Mouse (Mus musculus) limb, embryonic 14.5 days (tissue): Measurements from ENCODE around the gene Plekha1. TPM values are rescaled to one million over a fixed set of nuclear protein-coding genes. Genes with fewer than 3 reads are reported as not detected.

Source experiments
- ATAC-seq: fragments of 200-750 bp; cut with Nextera tagmentation; 2 replicates; pipeline ENCODE4 v1.8.0; 2017; ENCODE audit warnings: low read depth, moderate number of reproducible peaks, moderate TSS enrichment; ENCODE audit not compliant: low FRiP score
- DNase-seq: peaks from one replicate; pipeline ENCODE4 v3.0.0-alpha.2; 2015; ENCODE audit warnings: low spot score
- H3K27ac ChIP-seq: fragments of 300-500 bp; sonication (generic); replicated peaks from 2 replicates; pipeline ENCODE4 v1.5.1; 2014; ENCODE audit warnings: low read depth, mild to moderate bottlenecking, low read length, moderate library complexity, mixed read lengths
- H3K27me3 ChIP-seq: fragments of 300-500 bp; sonication (generic); 2 replicates; pipeline ENCODE4 v1.6.1; 2014; ENCODE audit warnings: low read length, mixed read lengths; ENCODE audit not compliant: control insufficient read depth, insufficient read depth
- H3K36me3 ChIP-seq: fragments of 300-500 bp; sonication (generic); 2 replicates; pipeline ENCODE4 v1.6.1; 2014; ENCODE audit warnings: mild to moderate bottlenecking, low read length, moderate library complexity, mixed read lengths; ENCODE audit not compliant: control insufficient read depth, insufficient read depth
- H3K4me1 ChIP-seq: fragments of 300-500 bp; sonication (generic); 2 replicates; pipeline ENCODE4 v1.6.1; 2014; ENCODE audit warnings: antibody characterized with exemption, low read length, mixed read lengths; ENCODE audit not compliant: control insufficient read depth, insufficient read depth
- H3K4me2 ChIP-seq: fragments of 300-500 bp; sonication (generic); replicated peaks from 2 replicates; pipeline ENCODE4 v1.6.1; 2014; ENCODE audit warnings: low read depth, mild to moderate bottlenecking, low read length, moderate library complexity; ENCODE audit not compliant: severe bottlenecking
- H3K4me3 ChIP-seq: fragments of 300-500 bp; sonication (generic); replicated peaks from 2 replicates; pipeline ENCODE4 v1.5.1; 2014; ENCODE audit warnings: low read length
- H3K9ac ChIP-seq: fragments of 300-500 bp; sonication (generic); 2 replicates; pipeline ENCODE4 v1.6.1; 2014; ENCODE audit warnings: mild to moderate bottlenecking, low read depth, low read length, moderate library complexity; ENCODE audit not compliant: severe bottlenecking
- H3K9me3 ChIP-seq: fragments of 300-500 bp; sonication (generic); 2 replicates; pipeline ENCODE4 v1.6.1; 2016; ENCODE audit warnings: low read length; ENCODE audit not compliant: control insufficient read depth
- POLR2A ChIP-seq: fragments of 200-500 bp; IDR thresholded peaks from 2 replicates; pipeline ENCODE4 v1.8.0; 2012; ENCODE audit warnings: inconsistent platforms, mild to moderate bottlenecking, moderate library complexity, borderline replicate concordance; ENCODE audit not compliant: insufficient read depth, insufficient read length; ENCODE audit errors: extremely low read depth
- WGBS: fragments of 180-500 bp; shearing (Covaris S2); extraction: QIAGEN DNeasy Blood & Tissue Kit; methylation state at CpG from one replicate; pipeline ENCODE4 v1.1.7; 2014; 5-methylcytosine and 5-hydroxymethylcytosine counted together
- polyA plus RNA-seq, 2 experiments: library from polyadenylated mRNA; depleted of rRNA in 1 of 2; stranded (reverse) in 1 of 2; unstranded in 1 of 2; fragments of >200 nt; fragmentation: Nextera tagmentation in 1 of 2; extraction: Ambion mirVana in 1 of 2; gene quantifications; 2 replicates each; pipeline versions ENCODE4 v1.2.1 to v1.2.3; 2012 to 2014

Plekha1 gene
- polyA plus RNA-seq, 2 experiments = 34.8 to 47.9 TPM

- DNase-seq (no peak), ATAC-seq (no peak)
- Histone ChIP-seq H3K27me3 (0 out of 2 replicates have a peak, but pooled peaks cover 6% of the 10 kb centered on the region), H3K4me2 (no peak overlapping the region), H3K9me3 (no peaks in the 10 kb centered on the region), H3K4me3 (no peak overlapping the region), H3K36me3 (0 out of 2 replicates have a peak, but pooled peaks cover 5% of the 10 kb centered on the region), H3K4me1 (peaks cover 4% of the 10 kb centered on the region; the same call in 1 of the 2 replicates), H3K27ac (no peak overlapping the region), H3K9ac (no peak overlapping the region)
- WGBS = 87% methylated on average over 9 of the region's 9 CpGs
- no peak for TF ChIP-seq POLR2A
Measured at GRCm38 (mm10) chr7:130943280-130943895, 77.8 kb downstream of the Plekha1 start.

- ATAC-seq = no peak
- Histone ChIP-seq H3K36me3 (0 out of 2 replicates have a peak, but pooled peaks cover 5% of the 10 kb centered on the region), H3K4me3 (no peak overlapping the region), H3K4me1 (peaks cover 16% of the 10 kb centered on the region), H3K27ac (no peak overlapping the region), H3K9ac (no peak overlapping the region), H3K4me2 (no peak overlapping the region), H3K9me3 (no peaks in the 10 kb centered on the region), H3K27me3 (no peaks in the 10 kb centered on the region)
- WGBS = 83% methylated on average over 11 of the region's 11 CpGs
- TF ChIP-seq POLR2A = no peak
- no peak for DNase-seq
Measured at GRCm38 (mm10) chr7:130944766-130945475, 79.4 kb downstream of the Plekha1 start.

GRCm38 (mm10) chr7:130945730-130946129, 80.2 kb downstream of the Plekha1 start:
- Histone ChIP-seq H3K9ac (no peak overlapping the region), H3K4me3 (no peak overlapping the region), H3K27me3 (no peaks in the 10 kb centered on the region), H3K4me1 (peaks cover 16% of the 10 kb centered on the region), H3K4me2 (no peak overlapping the region), H3K9me3 (no peaks in the 10 kb centered on the region), H3K36me3 (0 out of 2 replicates have a peak, but pooled peaks cover 5% of the 10 kb centered on the region), H3K27ac (no peak overlapping the region)
- no peak for DNase-seq
- no peak for ATAC-seq
- TF ChIP-seq POLR2A = no peak
- 94% methylated on average over 3 of the region's 3 CpGs for WGBS

GRCm38 (mm10) chr7:130946303-130946702, 80.7 kb downstream of the Plekha1 start:
- no peak for ATAC-seq

GRCm38 (mm10) chr7:130948563-130949208, 83.1 kb downstream of the Plekha1 start:
- DNase-seq = no peak
- Histone ChIP-seq H3K27ac (peak overlapping the region; percentile 26; the same call in 1 of the 2 replicates), H3K9ac (no peak overlapping the region), H3K36me3 (0 out of 2 replicates have a peak, but pooled peaks cover 5% of the 10 kb centered on the region), H3K4me3 (no peak overlapping the region), H3K4me1 (peaks cover 16% of the 10 kb centered on the region), H3K9me3 (no peaks in the 10 kb centered on the region), H3K4me2 (no peak overlapping the region), H3K27me3 (no peaks in the 10 kb centered on the region)
- 50% methylated on average over 5 of the region's 5 CpGs for WGBS
- no peak for TF ChIP-seq POLR2A
- no peak for ATAC-seq

More at GRCm38 (mm10) chr7:130946303-130946702, 80.7 kb downstream of the Plekha1 start:
- 83% methylated on average over 12 of the region's 12 CpGs for WGBS
- H3K27me3 ChIP-seq = no peaks in the 10 kb centered on the region
- no peak overlapping the region for H3K4me3 ChIP-seq
- no peaks in the 10 kb centered on the region for H3K9me3 ChIP-seq
- 0 out of 2 replicates have a peak, but pooled peaks cover 5% of the 10 kb centered on the region for H3K36me3 ChIP-seq
- no peak for TF ChIP-seq POLR2A
- DNase-seq = no peak
- H3K9ac ChIP-seq = no peak overlapping the region
- H3K4me1 ChIP-seq = peaks cover 16% of the 10 kb centered on the region
- no peak overlapping the region for H3K27ac ChIP-seq
- H3K4me2 ChIP-seq = no peak overlapping the region
